Mouse (Mus musculus) heart, embryonic 14.5 days (tissue): ENCODE results near the gene Bloc1s2. TPM values are rescaled to one million over a fixed set of nuclear protein-coding genes. Genes with fewer than 3 reads are reported as not detected.

ENCODE experiments used
- ATAC-seq: fragments of 200-750 bp; cut with Nextera tagmentation; 2 replicates; pipeline ENCODE4 v1.8.0; 2017; ENCODE audit warnings: low read depth, moderate TSS enrichment; ENCODE audit not compliant: insufficient number of reproducible peaks, insufficient read depth, low FRiP score
- H3K27ac ChIP-seq, 2 experiments: fragments of 200-500 bp in 1 of 2; fragments of 300-500 bp in 1 of 2; sonication (generic) in 1 of 2; replicated peaks in 1 of 2; 2 replicates each; pipeline ENCODE4 v1.5.1; 2012 to 2014; ENCODE audit warnings: low read depth in 2 of 2, low read length in 2 of 2, control low read depth in 1 of 2, mild to moderate bottlenecking in 1 of 2, mixed read lengths in 1 of 2; ENCODE audit not compliant: control insufficient read depth in 1 of 2, insufficient read depth in 1 of 2
- H3K27me3 ChIP-seq: fragments of 300-500 bp; sonication (generic); 2 replicates; pipeline ENCODE4 v1.6.1; 2014; ENCODE audit warnings: mild to moderate bottlenecking, low read length, control low read depth; ENCODE audit not compliant: control insufficient read depth, insufficient read depth
- H3K36me3 ChIP-seq: fragments of 300-500 bp; sonication (generic); 2 replicates; pipeline ENCODE4 v1.6.1; 2014; ENCODE audit warnings: mild to moderate bottlenecking, control low read depth, low read length, mixed read lengths; ENCODE audit not compliant: control insufficient read depth, insufficient read depth
- H3K4me1 ChIP-seq, 2 experiments: fragments of 200-500 bp in 1 of 2; fragments of 300-500 bp in 1 of 2; sonication (generic) in 1 of 2; 2 replicates each; pipeline ENCODE4 v1.6.1; 2012 to 2014; ENCODE audit warnings: low read length in 2 of 2, control low read depth in 1 of 2, mixed read lengths in 1 of 2; ENCODE audit not compliant: control insufficient read depth in 2 of 2, insufficient read depth in 2 of 2
- H3K4me2 ChIP-seq: fragments of 300-500 bp; sonication (generic); 2 replicates; pipeline ENCODE4 v1.6.1; 2014; ENCODE audit warnings: mild to moderate bottlenecking, low read length
- H3K4me3 ChIP-seq, 2 experiments: fragments of 200-500 bp in 1 of 2; fragments of 300-500 bp in 1 of 2; sonication (generic) in 1 of 2; 2 replicates each; pipeline ENCODE4 v1.5.1; 2012 to 2014; ENCODE audit warnings: low read length in 2 of 2, mild to moderate bottlenecking in 2 of 2, control low read depth in 1 of 2, low read depth in 1 of 2, moderate library complexity in 1 of 2; ENCODE audit not compliant: control insufficient read depth in 1 of 2, insufficient read depth in 1 of 2
- H3K9ac ChIP-seq: fragments of 300-500 bp; sonication (generic); 2 replicates; pipeline ENCODE4 v1.6.1; 2014; ENCODE audit warnings: mild to moderate bottlenecking, low read length
- H3K9me3 ChIP-seq: fragments of 300-500 bp; sonication (generic); 2 replicates; pipeline ENCODE4 v1.6.1; 2016; ENCODE audit warnings: low read length, control low read depth; ENCODE audit not compliant: control insufficient read depth
- WGBS: fragments of 180-500 bp; shearing (Covaris S2); extraction: QIAGEN DNeasy Blood & Tissue Kit; methylation state at CpG from one replicate; pipeline ENCODE4 v1.1.7; 2014; 5-methylcytosine and 5-hydroxymethylcytosine counted together
- polyA plus RNA-seq: library from polyadenylated mRNA; unstranded; fragments of >200 nt; fragmentation: Nextera tagmentation; extraction: Ambion mirVana; gene quantifications from 2 replicates; pipeline ENCODE4 v1.2.1, GENCODE M21; 2014

The Bloc1s2 gene
- polyA plus RNA-seq, 1 experiment from 2014 or later: 66.1 TPM

- no peak for ATAC-seq
Observed at GRCm38 (mm10) chr19:44107661-44108521, 38.4 kb downstream of the Bloc1s2 start.

GRCm38 (mm10) chr19:44106831-44107660 is 39.2 kb downstream of the Bloc1s2 start, which contains the start of gene Chuk:
Gene Chuk (minus strand): TSS chr19:44107480.
- H3K9ac ChIP-seq: peak within 1 kb of the TSS; percentile 96
- peak; percentile 97 for ATAC-seq
- peak within 1 kb of the TSS; percentile 81 for H3K4me2 ChIP-seq
- under 1% methylated on average over 67 of the region's 67 CpGs for WGBS
- peaks cover 5 to 11% of the 10 kb centered on the region in 2 experiments for H3K4me1 ChIP-seq
- peak within 1 kb of the TSS; percentile 71 to 98 for H3K4me3 ChIP-seq
- H3K27me3 ChIP-seq: no peaks in the 10 kb centered on the region
- H3K36me3 ChIP-seq: peaks cover 25% of the 10 kb centered on the region
- no peaks in the 10 kb centered on the region for H3K9me3 ChIP-seq
- H3K27ac ChIP-seq: peak within 1 kb of the TSS in 1 of 2 experiments; percentile 62; a peak in 1 of 4 replicates

More at GRCm38 (mm10) chr19:44107661-44108521, 38.4 kb downstream of the Bloc1s2 start:
- peaks cover 34% of the 10 kb centered on the region for H3K36me3 ChIP-seq
- peak overlapping the region; percentile 44 to 98 for H3K4me3 ChIP-seq
- peaks cover 5 to 11% of the 10 kb centered on the region in 2 experiments for H3K4me1 ChIP-seq
- H3K27ac ChIP-seq: no peak overlapping the region; a peak in 1 of 4 replicates
- H3K9me3 ChIP-seq: no peaks in the 10 kb centered on the region
- no peaks in the 10 kb centered on the region for H3K27me3 ChIP-seq
- H3K9ac ChIP-seq: peak overlapping the region; percentile 96
- WGBS: 29% methylated on average over 22 of the region's 22 CpGs
- H3K4me2 ChIP-seq: peak overlapping the region; percentile 81

GRCm38 (mm10) chr19:44104393-44104792 is 41.9 kb downstream of the Bloc1s2 start:
- ATAC-seq: no peak
- Histone ChIP-seq H3K4me1 (peaks cover 5 to 11% of the 10 kb centered on the region in 2 experiments), H3K4me2 (no peak overlapping the region), H3K36me3 (peaks cover 15% of the 10 kb centered on the region), H3K9me3 (no peaks in the 10 kb centered on the region), H3K27me3 (no peaks in the 10 kb centered on the region), H3K4me3 (no peak overlapping the region), H3K27ac (no peak overlapping the region), H3K9ac (no peak overlapping the region)
- 85% methylated on average over 1 of the region's 1 CpGs for WGBS

- Histone ChIP-seq H3K27ac (no peak overlapping the region), H3K36me3 (peaks cover 25% of the 10 kb centered on the region), H3K4me2 (no peak overlapping the region), H3K9ac (no peak overlapping the region), H3K9me3 (no peaks in the 10 kb centered on the region), H3K27me3 (no peaks in the 10 kb centered on the region), H3K4me1 (peaks cover 4 to 10% of the 10 kb centered on the region in 2 experiments), H3K4me3 (no peak overlapping the region)
- 75% methylated on average over 3 of the region's 3 CpGs for WGBS
- ATAC-seq: no peak
Observed at GRCm38 (mm10) chr19:44103001-44103400, 43.2 kb downstream of the Bloc1s2 start.

- no peak for ATAC-seq
- H3K9ac ChIP-seq: no peak overlapping the region
Observed at GRCm38 (mm10) chr19:44100840-44101239, 45.4 kb downstream of the Bloc1s2 start.

More at GRCm38 (mm10) chr19:44100840-44101239, 45.4 kb downstream of the Bloc1s2 start:
- H3K27me3 ChIP-seq: no peaks in the 10 kb centered on the region
- no peak overlapping the region for H3K4me2 ChIP-seq
- no peak overlapping the region for H3K4me3 ChIP-seq
- peaks cover 45% of the 10 kb centered on the region for H3K36me3 ChIP-seq
- no peaks in the 10 kb centered on the region for H3K9me3 ChIP-seq
- H3K27ac ChIP-seq: no peak overlapping the region
- H3K4me1 ChIP-seq: no peaks in the 10 kb centered on the region

Other genes starting within 250 kb of the Bloc1s2 start
- 9.8 and 10.7 TPM in 2 replicates for gene Dnmbp, start 206.3 kb downstream of the Bloc1s2 start, polyA plus RNA-seq
- gene Cpn1, start 159.9 kb downstream of the Bloc1s2 start, polyA plus RNA-seq: 0.46 and 0.91 TPM in 2 replicates
- gene Cyp2c23, start 117.2 kb downstream of the Bloc1s2 start, polyA plus RNA-seq: not detected in 2 replicates
- gene Erlin1, start 76.7 kb downstream of the Bloc1s2 start, polyA plus RNA-seq: 12.2 and 13.9 TPM in 2 replicates
- gene Chuk, start 39.0 kb downstream of the Bloc1s2 start, polyA plus RNA-seq: 32.2 and 33.9 TPM in 2 replicates
- gene Cwf19l1, start 10.6 kb downstream of the Bloc1s2 start, polyA plus RNA-seq: 15.1 and 15.2 TPM in 2 replicates
- gene Pkd2l1, start 46.0 kb upstream of the Bloc1s2 start, polyA plus RNA-seq: not detected in 2 replicates
- gene Scd3, start 56.8 kb upstream of the Bloc1s2 start, polyA plus RNA-seq: 0.32 TPM in 1 of 2 replicates, not detected in the other
- gene Scd2, start 147.2 kb upstream of the Bloc1s2 start, polyA plus RNA-seq: 139 and 146 TPM in 2 replicates
- 2.1 and 2.9 TPM in 2 replicates for gene Scd4, start 186.6 kb upstream of the Bloc1s2 start, polyA plus RNA-seq